ENCODE assay signal across 11 mouse cellular contexts in genomic region chr4:149056957-149057356, GRCm38 (mm10). TPM values are rescaled to one million over a fixed set of nuclear protein-coding genes. Genes with fewer than 3 reads are reported as not detected.
DNase-seq lines count a peak whose midpoint lies in the region; ATAC-seq and TF ChIP-seq lines count a peak whose summit lies in the region.
"Had no signal": no experiment of that assay in that cellular context is flagged by ENCODE, and none has a peak within 500 bp of the region (broad histone marks: within the 10 kb centered on the region; RNA-seq: fewer than 3 reads in every experiment).

No protein-coding gene starts in this region.

- H3K9me3 ChIP-seq in forebrain, postnatal 0 days (ENCODE audit: low read length): no peaks in the 10 kb centered on the region
- no peaks in the 10 kb centered on the region for H3K9me3 ChIP-seq in forebrain, embryonic 14.5 days (replicated peaks; ENCODE audit: control insufficient read depth, low read length)
- no peaks in the 10 kb centered on the region for H3K9me3 ChIP-seq in kidney, embryonic 16.5 days (ENCODE audit: low read length)
- H3K9me3 ChIP-seq in embryonic facial prominence, embryonic 10.5 days: no peaks in the 10 kb centered on the region
- no peaks in the 10 kb centered on the region for H3K9me3 ChIP-seq in liver, postnatal 0 days (ENCODE audit: low read length)

- no peak for TF ChIP-seq EP300 in liver, postnatal 0 days (IDR thresholded peaks at IDR 0.05; ENCODE audit: low read depth)

- H3K4me3 ChIP-seq in forebrain, postnatal 0 days (ENCODE audit: low read depth, low read length): no peak overlapping the region
- no peak overlapping the region for H3K4me3 ChIP-seq in forebrain, embryonic 14.5 days (ENCODE audit: low read depth, low read length)
- H3K4me3 ChIP-seq in kidney, embryonic 16.5 days (ENCODE audit: low read length): no peak overlapping the region
- no peak overlapping the region for H3K4me3 ChIP-seq in embryonic facial prominence, embryonic 10.5 days
- H3K4me3 ChIP-seq in liver, postnatal 0 days (ENCODE audit: low read depth, low read length): no peak overlapping the region
- H3K4me3 ChIP-seq: erythroblast, embryonic 14.5 days had no signal

- no peak overlapping the region for H3K9ac ChIP-seq in forebrain, postnatal 0 days
- no peak overlapping the region for H3K9ac ChIP-seq in forebrain, embryonic 14.5 days (ENCODE audit: low read length)
- no peak overlapping the region for H3K9ac ChIP-seq in kidney, embryonic 16.5 days (replicated peaks; ENCODE audit: low read length)
- no peak overlapping the region for H3K9ac ChIP-seq in liver, postnatal 0 days (replicated peaks)

- TF ChIP-seq CTCF in forebrain, postnatal 0 days (IDR thresholded peaks at IDR 0.05; ENCODE audit: low read depth): no peak
- TF ChIP-seq CTCF in liver, postnatal 0 days (IDR thresholded peaks at IDR 0.05; ENCODE audit: low read depth): 0 out of 2 replicates have a peak, but pooled peaks have one; percentile 12

- ATAC-seq in forebrain, postnatal 0 days: peak; percentile 12; the same call in 1 of the 2 replicates
- ATAC-seq in forebrain, embryonic 14.5 days: no peak
- no peak for ATAC-seq in kidney, embryonic 16.5 days (ENCODE audit: low FRiP score, low TSS enrichment)
- no peak for ATAC-seq in liver, postnatal 0 days
- no peak for ATAC-seq in frontal cortex, adult (ENCODE audit: low TSS enrichment)

- WGBS in forebrain, postnatal 0 days: 74% methylated on average over 16 of the region's 16 CpGs
- 70% methylated on average over 16 of the region's 16 CpGs for WGBS in forebrain, embryonic 14.5 days
- WGBS in kidney, embryonic 16.5 days: 69% methylated on average over 16 of the region's 16 CpGs
- WGBS in embryonic facial prominence, embryonic 10.5 days: 76% methylated on average over 16 of the region's 16 CpGs
- 77% methylated on average over 16 of the region's 16 CpGs for WGBS in liver, postnatal 0 days (ENCODE audit: insufficient replicate concordance)

- no peaks in the 10 kb centered on the region for H3K36me3 ChIP-seq in forebrain, postnatal 0 days (ENCODE audit: insufficient read depth)
- no peaks in the 10 kb centered on the region for H3K36me3 ChIP-seq in forebrain, embryonic 14.5 days (ENCODE audit: control insufficient read depth, insufficient read depth, low read length)
- H3K36me3 ChIP-seq in kidney, embryonic 16.5 days (ENCODE audit: insufficient read depth, low read length): no peaks in the 10 kb centered on the region; the same call in 1 of the 2 replicates
- H3K36me3 ChIP-seq in embryonic facial prominence, embryonic 10.5 days (replicated peaks): no peaks in the 10 kb centered on the region
- H3K36me3 ChIP-seq in liver, postnatal 0 days (replicated peaks; ENCODE audit: insufficient read depth, low read length): 0 out of 2 replicates have a peak, but pooled peaks cover 2% of the 10 kb centered on the region

- H3K27ac ChIP-seq in forebrain, postnatal 0 days (ENCODE audit: low read depth, low read length): no peak overlapping the region
- H3K27ac ChIP-seq in forebrain, embryonic 14.5 days (ENCODE audit: low read depth, low read length): no peak overlapping the region
- no peak overlapping the region for H3K27ac ChIP-seq in kidney, embryonic 16.5 days (ENCODE audit: low read length)
- peak overlapping the region; percentile 26; the same call in 1 of the 2 replicates for H3K27ac ChIP-seq in embryonic facial prominence, embryonic 10.5 days (replicated peaks)
- H3K27ac ChIP-seq in liver, postnatal 0 days (ENCODE audit: low read depth): no peak overlapping the region

- no peak for DNase-seq in forebrain, postnatal 0 days
- DNase-seq in forebrain, embryonic 14.5 days (ENCODE audit: low spot score): no peak
- no peak for DNase-seq in kidney, postnatal 25 days
- DNase-seq in embryonic facial prominence, embryonic 10.5 days (ENCODE audit: low spot score): no peak
- DNase-seq in liver, postnatal 0 days: no peak
- DNase-seq in gastrocnemius, postnatal 25 days: no peak
- DNase-seq: cerebellum, postnatal 36 days; gastrocnemius, postnatal 14 days had no signal

- H3K4me2 ChIP-seq in forebrain, postnatal 0 days (ENCODE audit: low read depth): no peak overlapping the region
- no peak overlapping the region for H3K4me2 ChIP-seq in forebrain, embryonic 14.5 days (ENCODE audit: low read length)
- peak overlapping the region; percentile 26; the same call in 1 of the 2 replicates for H3K4me2 ChIP-seq in kidney, embryonic 16.5 days (replicated peaks; ENCODE audit: low read depth, low read length)
- no peak overlapping the region for H3K4me2 ChIP-seq in liver, postnatal 0 days (ENCODE audit: low read depth, low read length)

- H3K27me3 ChIP-seq in forebrain, postnatal 0 days (ENCODE audit: insufficient read depth, low read length): no peaks in the 10 kb centered on the region
- H3K27me3 ChIP-seq in forebrain, embryonic 14.5 days (replicated peaks; ENCODE audit: control insufficient read depth, insufficient read depth, low read length): no peaks in the 10 kb centered on the region
- no peaks in the 10 kb centered on the region for H3K27me3 ChIP-seq in kidney, embryonic 16.5 days (ENCODE audit: insufficient read depth, low read length)
- no peaks in the 10 kb centered on the region for H3K27me3 ChIP-seq in embryonic facial prominence, embryonic 10.5 days (replicated peaks; ENCODE audit: low read depth, poor library complexity, severe bottlenecking)
- no peaks in the 10 kb centered on the region for H3K27me3 ChIP-seq in liver, postnatal 0 days (ENCODE audit: insufficient read depth, low read length)

- H3K4me1 ChIP-seq in forebrain, postnatal 0 days (ENCODE audit: insufficient read depth): 0 out of 2 replicates have a peak, but pooled peaks cover 2% of the 10 kb centered on the region
- peaks cover 21% of the 10 kb centered on the region for H3K4me1 ChIP-seq in forebrain, embryonic 14.5 days (ENCODE audit: control insufficient read depth, insufficient read depth, low read length)
- peaks cover 64% of the 10 kb centered on the region for H3K4me1 ChIP-seq in kidney, embryonic 16.5 days (ENCODE audit: insufficient read depth, low read length)
- H3K4me1 ChIP-seq in embryonic facial prominence, embryonic 10.5 days: peaks cover 67% of the 10 kb centered on the region
- H3K4me1 ChIP-seq in liver, postnatal 0 days (ENCODE audit: insufficient read depth): peaks cover 3% of the 10 kb centered on the region

RNA-seq across cellular contexts. Expression of gene Pex14, which starts 42.7 kb away (rescaled TPM):
- total RNA-seq in forebrain, postnatal 0 days (2014; rRNA removed): 61.3 and 66.5 TPM in 2 replicates
- polyA plus RNA-seq in forebrain, postnatal 0 days (2015; fragmentation: Nextera tagmentation; extraction: Ambion mirVana): 64.8 and 66.6 TPM in 2 replicates
- 30.7 and 43.1 TPM in 2 replicates for polyA plus RNA-seq in forebrain, embryonic 14.5 days (2014; fragmentation: Nextera tagmentation; extraction: Ambion mirVana)
- polyA plus RNA-seq in kidney, embryonic 16.5 days (2015; fragmentation: Nextera tagmentation; extraction: Ambion mirVana): 65.0 and 67.3 TPM in 2 replicates
- 59.0 and 60.7 TPM in 2 replicates for polyA plus RNA-seq in embryonic facial prominence, embryonic 10.5 days (2016; fragmentation: Nextera tagmentation; extraction: Ambion mirVana)
- polyA plus RNA-seq in liver, postnatal 0 days (2015; fragmentation: Nextera tagmentation; extraction: Ambion mirVana): 47.5 and 53.6 TPM in 2 replicates
- total RNA-seq in gastrocnemius, postnatal 25 days (2021): 10 to 100 TPM; 17.5 to 18.8 TPM

RNA-seq across cellular contexts. Expression of gene Dffa, which starts 47.0 kb away (rescaled TPM):
- total RNA-seq in forebrain, postnatal 0 days (2014; rRNA removed): 18.0 and 20.2 TPM in 2 replicates
- polyA plus RNA-seq in forebrain, postnatal 0 days (2015; fragmentation: Nextera tagmentation; extraction: Ambion mirVana): 22.3 and 24.3 TPM in 2 replicates
- 17.8 and 20.6 TPM in 2 replicates for polyA plus RNA-seq in forebrain, embryonic 14.5 days (2014; fragmentation: Nextera tagmentation; extraction: Ambion mirVana)
- 39.0 and 40.2 TPM in 2 replicates for polyA plus RNA-seq in kidney, embryonic 16.5 days (2015; fragmentation: Nextera tagmentation; extraction: Ambion mirVana)
- polyA plus RNA-seq in embryonic facial prominence, embryonic 10.5 days (2016; fragmentation: Nextera tagmentation; extraction: Ambion mirVana): 34.2 and 36.9 TPM in 2 replicates
- 12.5 and 13.4 TPM in 2 replicates for polyA plus RNA-seq in liver, postnatal 0 days (2015; fragmentation: Nextera tagmentation; extraction: Ambion mirVana)
- total RNA-seq in gastrocnemius, postnatal 25 days (2021): 10 to 100 TPM; 61.7 to 85.6 TPM
